Mouse (Mus musculus) CH12.LX (cell line): ENCODE measurements around the gene Rsph6a. TPM values are rescaled to one million over a fixed set of nuclear protein-coding genes. Genes with fewer than 3 reads are reported as not detected.

Experiments
- DNase-seq: peaks from one replicate; pipeline ENCODE4 v3.0.0-alpha.2; 2013; ENCODE audit errors: extremely low read depth
- H3K27ac ChIP-seq: 2 replicates; pipeline ENCODE4 v1.5.1; 2012; ENCODE audit warnings: low read depth, mild to moderate bottlenecking, control low read depth, moderate library complexity; ENCODE audit not compliant: insufficient read depth
- H3K27me3 ChIP-seq: replicated peaks from 2 replicates; pipeline ENCODE3; 2012; ENCODE audit warnings: inconsistent platforms
- H3K36me3 ChIP-seq, 2 experiments: replicated peaks in 1 of 2; 2 replicates each; pipeline versions ENCODE3 to v1.6.1; 2012; ENCODE audit warnings: inconsistent platforms in 1 of 2, low read length in 1 of 2, mild to moderate bottlenecking in 1 of 2, mixed read lengths in 1 of 2, moderate library complexity in 1 of 2; ENCODE audit not compliant: control insufficient read depth in 1 of 2, insufficient read depth in 1 of 2
- H3K4me1 ChIP-seq, 2 experiments: 2 replicates each; pipeline ENCODE4 v1.6.1; 2012; ENCODE audit warnings: inconsistent platforms in 1 of 2, moderate library complexity in 1 of 2; ENCODE audit not compliant: insufficient read depth in 2 of 2, control insufficient read depth in 1 of 2
- H3K4me2 ChIP-seq: 2 replicates; pipeline ENCODE4 v1.6.1; 2012; ENCODE audit warnings: low read depth, mild to moderate bottlenecking, control low read depth; ENCODE audit not compliant: poor library complexity, insufficient read depth, severe bottlenecking
- H3K4me3 ChIP-seq, 3 experiments: fragments of 150-350 bp in 1 of 3; sonication (generic) in 1 of 3; replicated peaks in 1 of 3; 2 replicates each; pipeline versions ENCODE3 to v1.5.1; 2011 to 2012; ENCODE audit warnings: low read depth in 2 of 3, low read length in 2 of 3, mild to moderate bottlenecking in 2 of 3, moderate library complexity in 2 of 3, control low read depth in 1 of 3, improper control_type of control experiment in 1 of 3, inconsistent platforms in 1 of 3, mixed read lengths in 1 of 3; ENCODE audit not compliant: poor library complexity in 1 of 3
- H3K79me2 ChIP-seq: replicated peaks from 2 replicates; pipeline ENCODE4 v1.6.1; 2012; ENCODE audit warnings: mild to moderate bottlenecking, moderate library complexity; ENCODE audit not compliant: control insufficient read depth, poor library complexity, insufficient read depth, severe bottlenecking; ENCODE audit errors: extremely low read depth
- H3K9ac ChIP-seq: 2 replicates; pipeline ENCODE4 v1.6.1; 2012; ENCODE audit warnings: low read depth, mild to moderate bottlenecking, control low read depth, moderate library complexity; ENCODE audit not compliant: insufficient read depth
- H3K9me3 ChIP-seq: replicated peaks from 2 replicates; pipeline ENCODE3; 2012; ENCODE audit warnings: low read length, inconsistent platforms, mixed read lengths
- BHLHE40 ChIP-seq: IDR thresholded peaks from 2 replicates; pipeline ENCODE4 v1.6.1; 2011; ENCODE audit warnings: mild to moderate bottlenecking, low read depth, low read length, improper control_type of control experiment
- CHD2 ChIP-seq: IDR thresholded peaks from 2 replicates; pipeline ENCODE4 v1.6.1; 2011; ENCODE audit warnings: low read length, improper control_type of control experiment
- E2F4 ChIP-seq: IDR thresholded peaks from 2 replicates; pipeline ENCODE4 v1.6.1; 2011; ENCODE audit warnings: low read depth, low read length, improper control_type of control experiment; ENCODE audit not compliant: insufficient replicate concordance
- ELF1 ChIP-seq: IDR thresholded peaks from 2 replicates; pipeline ENCODE4 v1.6.1; 2014; ENCODE audit warnings: low read depth, mild to moderate bottlenecking, inconsistent platforms, low read length, improper control_type of control experiment
- EP300 ChIP-seq: IDR thresholded peaks from 2 replicates; pipeline ENCODE4 v1.6.1; 2011; ENCODE audit warnings: low read length, improper control_type of control experiment
- JUN ChIP-seq: IDR thresholded peaks from 2 replicates; pipeline ENCODE4 v1.6.1; 2011; ENCODE audit warnings: low read depth, mild to moderate bottlenecking, low read length, improper control_type of control experiment, moderate library complexity; ENCODE audit not compliant: insufficient read depth
- JUND ChIP-seq: conservative IDR thresholded peaks from 2 replicates; pipeline ENCODE4 v1.6.1; 2011; ENCODE audit warnings: low read depth, low read length, improper control_type of control experiment
- KAT2A ChIP-seq: IDR thresholded peaks from 2 replicates; pipeline ENCODE4 v1.6.1; 2012; ENCODE audit warnings: low read length, improper control_type of control experiment, inconsistent platforms; ENCODE audit not compliant: insufficient replicate concordance
- MAFK ChIP-seq: IDR thresholded peaks from 2 replicates; pipeline ENCODE4 v1.6.1; 2011; ENCODE audit warnings: low read length, improper control_type of control experiment; ENCODE audit not compliant: insufficient replicate concordance
- MAZ ChIP-seq: IDR thresholded peaks from 2 replicates; pipeline ENCODE4 v1.6.1; 2012; ENCODE audit warnings: low read depth, mild to moderate bottlenecking, inconsistent platforms, low read length, improper control_type of control experiment, moderate library complexity
- MXI1 ChIP-seq: IDR thresholded peaks from 2 replicates; pipeline ENCODE4 v1.6.1; 2011; ENCODE audit warnings: mild to moderate bottlenecking, low read depth, low read length, improper control_type of control experiment
- MYC ChIP-seq: IDR thresholded peaks from 2 replicates; pipeline ENCODE4 v1.6.1; 2011; ENCODE audit warnings: low read depth, mild to moderate bottlenecking, improper control_type of control experiment, low read length
- NELFE ChIP-seq: IDR thresholded peaks from 2 replicates; pipeline ENCODE4 v1.6.1; 2011; ENCODE audit warnings: low read depth, low read length, improper control_type of control experiment
- PAX5 ChIP-seq: IDR thresholded peaks from 2 replicates; pipeline ENCODE4 v1.6.1; 2012; ENCODE audit warnings: low read length, inconsistent platforms, mixed read lengths
- POLR2AphosphoS2 ChIP-seq: IDR thresholded peaks from 2 replicates; pipeline ENCODE4 v1.6.1; 2011; ENCODE audit warnings: low read depth, low read length, improper control_type of control experiment
- RCOR1 ChIP-seq: conservative IDR thresholded peaks from 2 replicates; pipeline ENCODE4 v1.6.1; 2012; ENCODE audit warnings: low read depth, mild to moderate bottlenecking, inconsistent platforms, low read length, improper control_type of control experiment
- SMC3 ChIP-seq: IDR thresholded peaks from 2 replicates; pipeline ENCODE4 v1.6.1; 2011; ENCODE audit warnings: low read depth, low read length, improper control_type of control experiment
- TBP ChIP-seq: conservative IDR thresholded peaks from 2 replicates; pipeline ENCODE4 v1.6.1; 2011; ENCODE audit warnings: low read depth, low read length, improper control_type of control experiment
- USF1 ChIP-seq: IDR thresholded peaks from 2 replicates; pipeline ENCODE4 v1.6.1; 2014; ENCODE audit warnings: low read depth, mild to moderate bottlenecking, inconsistent platforms, low read length, improper control_type of control experiment
- USF2 ChIP-seq: conservative IDR thresholded peaks from 2 replicates; pipeline ENCODE4 v1.6.1; 2011; ENCODE audit warnings: low read depth, low read length, improper control_type of control experiment
- ZC3H11A ChIP-seq: IDR thresholded peaks from 2 replicates; pipeline ENCODE4 v1.6.1; 2012; ENCODE audit warnings: low read depth, mild to moderate bottlenecking, inconsistent platforms, low read length, improper control_type of control experiment
- dilution Hi-C: fragments of 300-500 bp; cut with MboI; formaldehyde crosslinking; loops from 2 replicates; pipeline ENCODE4 v1.14.3; 2020; ENCODE audit warnings: low sequenced_read_pairs; ENCODE audit not compliant: extremely low pct_unique_long_range_greater_than_20kb, extremely low pct_ligation_motif_present
- in situ Hi-C: fragments of 300-500 bp; cut with MboI; formaldehyde crosslinking; loops from 3 replicates; pipeline ENCODE4 v1.14.3; 2019; ENCODE audit warnings: low sequenced_read_pairs, low pct_ligation_motif_present, low pct_unique_long_range_greater_than_20kb, mixed read lengths
- polyA plus RNA-seq: library from polyadenylated mRNA; unstranded; fragments of >175 nt; gene quantifications from 2 replicates; pipeline ENCODE4 v1.2.1, GENCODE M21; 2012; ENCODE audit warnings: low read depth; ENCODE audit not compliant: insufficient read length
- total RNA-seq, 2 experiments: library from RNA; depleted of rRNA; stranded (reverse); fragments of 300-350 nt in 1 of 2; fragments of >200 nt in 1 of 2; gene quantifications; 2 replicates each; pipeline ENCODE4 v1.2.3; 2012 to 2014

Gene Rsph6a
- total and polyA plus RNA-seq, 3 experiments, result 0.25 TPM; not detected in 2

GRCm38 (mm10) chr7:19046286-19047069, 8.0 kb upstream of the Rsph6a start:
- Histone ChIP-seq H3K27me3 (no peaks in the 10 kb centered on the region), H3K9me3 (no peaks in the 10 kb centered on the region), H3K27ac (no peak overlapping the region), H3K4me2 (no peak overlapping the region), H3K79me2 (no peaks in the 10 kb centered on the region), H3K9ac (no peak overlapping the region), H3K4me1 (peaks cover 0 to 12% of the 10 kb centered on the region in 2 experiments; a peak in 1 of 4 replicates), H3K36me3 (peaks cover 98% of the 10 kb centered on the region in 2 experiments), H3K4me3 (no peak overlapping the region)
- TF ChIP-seq USF2 (no peak), E2F4 (no peak), BHLHE40 (no peak), POLR2AphosphoS2 (no peak)
- DNase-seq, result no peak
- in situ Hi-C loops (no loop called here), dilution Hi-C loops (no loop called here)

- Histone ChIP-seq H3K36me3 (peaks cover 96 to 98% of the 10 kb centered on the region in 2 experiments), H3K4me3 (no peak overlapping the region)
- dilution Hi-C loops, result no loop called here
- no peak for TF ChIP-seq EP300
- no peak for TF ChIP-seq POLR2AphosphoS2
- TF ChIP-seq MAFK, result no peak
- TF ChIP-seq TBP, result no peak
- no peak for TF ChIP-seq ZC3H11A
- TF ChIP-seq MXI1, result no peak
- TF ChIP-seq SMC3, result no peak
- TF ChIP-seq RCOR1, result no peak
- no peak for TF ChIP-seq KAT2A
- TF ChIP-seq USF1, result no peak
- no peak for TF ChIP-seq JUN
- no peak for TF ChIP-seq JUND
- no peak for TF ChIP-seq E2F4
- no peak for TF ChIP-seq MAZ
- TF ChIP-seq NELFE, result no peak
- no peak for TF ChIP-seq PAX5
- TF ChIP-seq CHD2, result no peak
- no peak for TF ChIP-seq MYC
- TF ChIP-seq ELF1, result no peak
- TF ChIP-seq, all 38 proteins: peak for 0
- in situ Hi-C loops, result no loop called here
- no peak overlapping the region for H3K9ac ChIP-seq
- H3K9me3 ChIP-seq, result no peaks in the 10 kb centered on the region
- no peaks in the 10 kb centered on the region for H3K79me2 ChIP-seq
- DNase-seq, result no peak
- H3K27ac ChIP-seq, result no peak overlapping the region
- H3K4me1 ChIP-seq, result peaks cover 0 to 12% of the 10 kb centered on the region in 2 experiments; a peak in 1 of 4 replicates
- no peaks in the 10 kb centered on the region for H3K27me3 ChIP-seq
- H3K4me2 ChIP-seq, result no peak overlapping the region
Observed at GRCm38 (mm10) chr7:19048006-19048527, 6.4 kb upstream of the Rsph6a start.
